Mouse (Mus musculus): ENCODE data around the gene Prss54. TPM values are rescaled to one million over a fixed set of nuclear protein-coding genes. Genes with fewer than 3 reads are reported as not detected.
A peak's percentile ranks its signal among the peaks of the same experiment; 100 is the strongest.

Prss54 gene
- polyA plus RNA-seq, 1 experiment from 2014 or later = not detected

DNA sequence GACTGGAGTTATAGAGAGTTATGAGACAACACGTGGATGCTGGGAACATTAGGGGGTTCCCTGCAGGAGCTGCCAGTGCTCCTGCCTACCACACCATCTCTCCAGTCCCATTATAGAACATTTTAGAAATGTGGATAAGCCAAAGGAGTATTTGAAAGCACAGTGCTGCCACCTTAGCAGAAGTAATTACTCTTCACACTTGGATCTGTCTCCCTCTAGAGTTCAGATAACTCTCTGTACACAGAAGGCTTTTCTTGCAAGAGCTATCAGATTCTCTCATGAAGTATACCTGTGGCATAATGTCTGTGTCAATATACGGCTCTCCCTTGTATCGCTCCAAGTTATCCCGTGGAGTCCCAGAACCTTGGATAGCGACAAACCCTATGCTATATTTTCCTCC lies 36.7 kb downstream of the Prss54 start:
- no peak for DNase-seq (ENCODE audit: low spot score)
- H3K4me3 ChIP-seq (ENCODE audit: low read depth, low read length) = no peak overlapping the region
- no peak overlapping the region for H3K9ac ChIP-seq (ENCODE audit: low read length)
- WGBS = 62% methylated on average over 5 of the region's 5 CpGs
- no peaks in the 10 kb centered on the region for H3K4me1 ChIP-seq (replicated peaks; ENCODE audit: control insufficient read depth, insufficient read depth)
- TF ChIP-seq EP300 (optimal IDR thresholded peaks at IDR 0.05) (no peak), CTCF (IDR thresholded peaks at IDR 0.05; ENCODE audit: low read depth) (peak; percentile 66)
- H3K27ac ChIP-seq (replicated peaks) = no peak overlapping the region
- H3K4me2 ChIP-seq (replicated peaks; ENCODE audit: low read depth) = no peak overlapping the region
- ATAC-seq (ENCODE audit: low FRiP score, low TSS enrichment) = no peak
- no peaks in the 10 kb centered on the region for H3K27me3 ChIP-seq (ENCODE audit: control insufficient read depth, insufficient read depth, low read length)
- H3K36me3 ChIP-seq (ENCODE audit: control insufficient read depth, insufficient read depth, low read length) = no peaks in the 10 kb centered on the region
- no peaks in the 10 kb centered on the region for H3K9me3 ChIP-seq (ENCODE audit: control insufficient read depth, low read length)

GRCm38 (mm10) chr8:95533584-95534387 lies 42.4 kb downstream of the Prss54 start, which contains the start of gene Ccdc113:
Gene Ccdc113 (plus strand): TSS chr8:95534085.
- H3K9ac ChIP-seq (ENCODE audit: low read length) = peak within 1 kb of the TSS; percentile 50
- 7% methylated on average over 33 of the region's 33 CpGs for WGBS
- no peak within 1 kb of the TSS; the same call in 1 of the 2 replicates for H3K27ac ChIP-seq (replicated peaks)

DNA sequence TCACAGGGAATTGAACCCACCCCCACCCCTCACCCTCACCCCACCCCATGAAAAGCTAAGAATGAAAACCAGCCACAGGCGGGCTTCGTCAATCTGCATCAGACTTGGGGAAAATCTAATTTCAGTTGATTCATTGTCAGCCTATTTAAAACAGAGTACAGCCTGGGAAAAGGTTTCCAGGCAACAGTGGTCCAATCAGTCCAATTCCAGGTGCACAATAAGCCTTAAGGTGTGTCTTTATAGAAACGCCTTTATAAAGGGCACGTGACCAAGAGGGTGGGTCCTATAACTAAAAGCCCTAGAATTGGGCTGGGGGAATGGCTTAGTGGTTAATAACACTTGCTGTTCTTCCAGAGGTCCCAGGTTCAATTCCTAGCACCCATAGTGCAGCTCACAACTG lies 43.9 kb downstream of the Prss54 start:
- no peak overlapping the region for H3K4me2 ChIP-seq (replicated peaks; ENCODE audit: low read depth)
- peak; percentile 20 for DNase-seq (ENCODE audit: low spot score)
- 45% methylated on average over 4 of the region's 4 CpGs for WGBS
- H3K27me3 ChIP-seq (ENCODE audit: control insufficient read depth, insufficient read depth, low read length) = no peaks in the 10 kb centered on the region
- H3K4me1 ChIP-seq (replicated peaks; ENCODE audit: control insufficient read depth, insufficient read depth) = no peaks in the 10 kb centered on the region
- no peak for TF ChIP-seq EP300 (optimal IDR thresholded peaks at IDR 0.05)
- TF ChIP-seq CTCF (IDR thresholded peaks at IDR 0.05; ENCODE audit: low read depth) = no peak
- no peaks in the 10 kb centered on the region for H3K36me3 ChIP-seq (ENCODE audit: control insufficient read depth, insufficient read depth, low read length)
- H3K4me3 ChIP-seq (ENCODE audit: low read depth, low read length) = no peak overlapping the region
- no peak overlapping the region for H3K27ac ChIP-seq (replicated peaks)
- H3K9me3 ChIP-seq (ENCODE audit: control insufficient read depth, low read length) = no peaks in the 10 kb centered on the region
- H3K9ac ChIP-seq (ENCODE audit: low read length) = no peak overlapping the region
- no peak for ATAC-seq (ENCODE audit: low FRiP score, low TSS enrichment)

More at GRCm38 (mm10) chr8:95533584-95534387, 42.4 kb downstream of the Prss54 start, which contains the start of gene Ccdc113:
- ATAC-seq (ENCODE audit: low FRiP score, low TSS enrichment) (peak; percentile 83), DNase-seq (ENCODE audit: low spot score) (peak; percentile 78)
- H3K27me3 ChIP-seq (ENCODE audit: control insufficient read depth, insufficient read depth, low read length) = no peaks in the 10 kb centered on the region
- H3K4me2 ChIP-seq (replicated peaks; ENCODE audit: low read depth) = peak within 1 kb of the TSS; percentile 66
- H3K4me3 ChIP-seq (ENCODE audit: low read depth, low read length) = peak within 1 kb of the TSS; percentile 43
- no peaks in the 10 kb centered on the region for H3K4me1 ChIP-seq (replicated peaks; ENCODE audit: control insufficient read depth, insufficient read depth)
- H3K9me3 ChIP-seq (ENCODE audit: control insufficient read depth, low read length) = no peaks in the 10 kb centered on the region
- TF ChIP-seq EP300 (optimal IDR thresholded peaks at IDR 0.05) (no peak), CTCF (IDR thresholded peaks at IDR 0.05; ENCODE audit: low read depth) (peak; percentile 12; the same call in 1 of the 2 replicates)
- H3K36me3 ChIP-seq (ENCODE audit: control insufficient read depth, insufficient read depth, low read length) = no peaks in the 10 kb centered on the region

DNA sequence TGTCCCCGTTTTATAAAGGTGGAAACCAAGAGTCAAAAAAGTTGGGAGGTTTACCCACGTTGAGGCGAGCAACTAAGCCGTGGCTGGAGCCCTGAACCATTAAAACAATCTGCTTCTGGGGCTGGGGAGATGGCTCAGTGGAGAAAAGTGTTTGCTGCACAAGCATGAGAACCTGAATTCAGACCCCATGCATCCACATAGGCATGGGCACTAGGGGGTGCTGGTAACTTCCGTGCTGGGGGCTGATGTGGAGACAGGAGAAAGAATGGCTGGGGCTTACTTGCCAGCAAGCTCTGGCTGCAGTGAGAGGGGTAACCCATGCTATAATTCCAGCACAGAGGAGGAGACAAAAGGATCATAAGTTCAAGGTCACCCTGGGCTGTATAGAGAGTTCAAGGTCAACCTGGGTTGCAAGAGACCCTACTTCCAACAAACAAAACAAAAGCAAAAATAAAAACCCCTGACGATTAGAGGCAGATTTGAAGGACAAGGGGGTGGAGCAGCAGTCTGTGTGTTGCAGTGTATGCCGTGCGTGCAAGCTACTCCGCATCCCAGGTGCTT lies 47.3 kb downstream of the Prss54 start:
- Histone ChIP-seq H3K9ac (ENCODE audit: low read length) (no peak overlapping the region), H3K36me3 (ENCODE audit: control insufficient read depth, insufficient read depth, low read length) (no peaks in the 10 kb centered on the region), H3K4me2 (replicated peaks; ENCODE audit: low read depth) (no peak overlapping the region), H3K27ac (replicated peaks) (no peak overlapping the region), H3K27me3 (ENCODE audit: control insufficient read depth, insufficient read depth, low read length) (no peaks in the 10 kb centered on the region), H3K4me3 (ENCODE audit: low read depth, low read length) (no peak overlapping the region), H3K9me3 (ENCODE audit: control insufficient read depth, low read length) (no peaks in the 10 kb centered on the region), H3K4me1 (replicated peaks; ENCODE audit: control insufficient read depth, insufficient read depth) (no peaks in the 10 kb centered on the region)
- WGBS = 59% methylated on average over 9 of the region's 9 CpGs
- ATAC-seq (ENCODE audit: low FRiP score, low TSS enrichment) = no peak
- DNase-seq (ENCODE audit: low spot score) = no peak
- TF ChIP-seq EP300 (optimal IDR thresholded peaks at IDR 0.05) (no peak), CTCF (IDR thresholded peaks at IDR 0.05; ENCODE audit: low read depth) (0 out of 2 replicates have a peak, but pooled peaks have one; percentile 18)

GRCm38 (mm10) chr8:95528194-95528593 lies 47.9 kb downstream of the Prss54 start:
- Histone ChIP-seq H3K4me1 (replicated peaks; ENCODE audit: control insufficient read depth, insufficient read depth) (no peaks in the 10 kb centered on the region), H3K36me3 (ENCODE audit: control insufficient read depth, insufficient read depth, low read length) (no peaks in the 10 kb centered on the region), H3K9ac (ENCODE audit: low read length) (no peak overlapping the region), H3K4me2 (replicated peaks; ENCODE audit: low read depth) (no peak overlapping the region), H3K27ac (replicated peaks) (no peak overlapping the region), H3K4me3 (ENCODE audit: low read depth, low read length) (no peak overlapping the region), H3K9me3 (ENCODE audit: control insufficient read depth, low read length) (no peaks in the 10 kb centered on the region), H3K27me3 (ENCODE audit: control insufficient read depth, insufficient read depth, low read length) (no peaks in the 10 kb centered on the region)
- WGBS = 84% methylated on average over 10 of the region's 10 CpGs
- TF ChIP-seq CTCF (IDR thresholded peaks at IDR 0.05; ENCODE audit: low read depth) (no peak), EP300 (optimal IDR thresholded peaks at IDR 0.05) (no peak)
- DNase-seq (ENCODE audit: low spot score) = no peak
- no peak for ATAC-seq (ENCODE audit: low FRiP score, low TSS enrichment)

GRCm38 (mm10) chr8:95523991-95524390 lies 52.1 kb downstream of the Prss54 start:
- Histone ChIP-seq H3K9ac (ENCODE audit: low read length) (no peak overlapping the region), H3K36me3 (ENCODE audit: control insufficient read depth, insufficient read depth, low read length) (no peaks in the 10 kb centered on the region), H3K27me3 (ENCODE audit: control insufficient read depth, insufficient read depth, low read length) (no peaks in the 10 kb centered on the region), H3K27ac (replicated peaks) (no peak overlapping the region), H3K9me3 (ENCODE audit: control insufficient read depth, low read length) (no peaks in the 10 kb centered on the region), H3K4me3 (ENCODE audit: low read depth, low read length) (no peak overlapping the region), H3K4me2 (replicated peaks; ENCODE audit: low read depth) (no peak overlapping the region), H3K4me1 (replicated peaks; ENCODE audit: control insufficient read depth, insufficient read depth) (no peaks in the 10 kb centered on the region)
- DNase-seq (ENCODE audit: low spot score) = no peak
- TF ChIP-seq EP300 (optimal IDR thresholded peaks at IDR 0.05) = no peak
- TF ChIP-seq CTCF (IDR thresholded peaks at IDR 0.05; ENCODE audit: low read depth) = no peak
- 87% methylated on average over 4 of the region's 4 CpGs for WGBS
- no peak for ATAC-seq (ENCODE audit: low FRiP score, low TSS enrichment)

Measured in stomach, postnatal 0 days (tissue).